Mouse (Mus musculus) myocyte (in vitro differentiated cells): Measurements from ENCODE around the gene Clp1.
"Not testable (repeated sequence)": the region's sequence is repeated elsewhere in the genome, so short reads cannot be mapped to it uniquely, and the experiment has no call there.

Source experiments
- E2F4 ChIP-seq: IDR thresholded peaks from one replicate; pipeline ENCODE4 v1.6.1; 2011; ENCODE audit warnings: mild to moderate bottlenecking, control low read depth, moderate library complexity; ENCODE audit not compliant: insufficient read depth
- MAX ChIP-seq: IDR thresholded peaks from one replicate; pipeline ENCODE4 v1.6.1; 2011; ENCODE audit warnings: low read depth, mild to moderate bottlenecking, control low read depth
- POLR2A ChIP-seq: IDR thresholded peaks from one replicate; pipeline ENCODE4 v1.6.1; 2011; ENCODE audit warnings: low read depth, mild to moderate bottlenecking, control low read depth, moderate library complexity; ENCODE audit not compliant: insufficient read length
- POLR2AphosphoS2 ChIP-seq: IDR thresholded peaks from one replicate; pipeline ENCODE4 v1.6.1; 2011; ENCODE audit warnings: low read depth, control low read depth; ENCODE audit not compliant: insufficient read length
- TCF12 ChIP-seq: IDR thresholded peaks from one replicate; pipeline ENCODE4 v1.6.1; 2011; ENCODE audit warnings: mild to moderate bottlenecking, control low read depth; ENCODE audit not compliant: poor library complexity, insufficient read depth, severe bottlenecking
- TCF3 ChIP-seq: IDR thresholded peaks from one replicate; pipeline ENCODE4 v1.6.1; 2011; ENCODE audit warnings: low read depth, control low read depth; ENCODE audit not compliant: insufficient read length
- USF1 ChIP-seq: IDR thresholded peaks from one replicate; pipeline ENCODE4 v1.6.1; 2011; ENCODE audit warnings: low read depth, mild to moderate bottlenecking, control low read depth, moderate library complexity

DNA sequence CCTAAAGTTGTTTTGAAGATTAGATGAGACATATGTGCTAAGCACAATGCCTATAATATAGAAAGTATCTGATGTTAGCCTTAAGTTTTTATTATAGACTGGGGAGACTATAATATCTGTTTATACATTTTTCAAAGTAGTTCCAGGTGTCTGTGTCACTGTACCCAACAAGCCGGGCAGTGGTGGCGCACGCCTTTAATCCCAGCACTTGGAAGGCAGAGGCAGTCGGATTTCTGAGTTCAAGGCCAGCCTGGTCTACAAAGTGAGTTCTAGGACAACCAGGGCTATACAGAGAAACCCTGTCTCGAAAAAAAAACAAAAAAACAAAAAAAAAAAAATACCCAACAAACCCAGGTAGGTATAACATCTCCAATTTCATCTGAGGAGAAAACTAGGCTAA, 1.0 kb upstream of the Clp1 start:
- not testable (repeated sequence) for TF ChIP-seq TCF12, MAX, POLR2A, E2F4, USF1, POLR2AphosphoS2, TCF3
